Mouse (Mus musculus) liver, embryonic 16.5 days (tissue): ENCODE results near the gene Mcm3ap. TPM values are rescaled to one million over a fixed set of nuclear protein-coding genes. Genes with fewer than 3 reads are reported as not detected.

Source experiments
- ATAC-seq: fragments of 200-750 bp; cut with Nextera tagmentation; 2 replicates; pipeline ENCODE4 v1.8.0; 2017; ENCODE audit warnings: low read depth, mild to moderate bottlenecking, moderate number of reproducible peaks, moderate library complexity
- H3K27ac ChIP-seq: fragments of 300-500 bp; sonication (generic); 2 replicates; pipeline ENCODE4 v1.5.1; 2014; ENCODE audit warnings: mild to moderate bottlenecking, low read length
- H3K27me3 ChIP-seq: fragments of 300-500 bp; sonication (generic); 2 replicates; pipeline ENCODE4 v1.6.1; 2014; ENCODE audit warnings: low read depth, low read length, mixed read lengths; ENCODE audit not compliant: control insufficient read depth, insufficient read depth
- H3K36me3 ChIP-seq: fragments of 300-500 bp; sonication (generic); 2 replicates; pipeline ENCODE4 v1.6.1; 2014; ENCODE audit warnings: mild to moderate bottlenecking; ENCODE audit not compliant: control insufficient read depth, insufficient read depth
- H3K4me1 ChIP-seq: fragments of 300-500 bp; sonication (generic); 2 replicates; pipeline ENCODE4 v1.6.1; 2014; ENCODE audit warnings: low read depth, low read length, mixed read lengths; ENCODE audit not compliant: control insufficient read depth
- H3K4me2 ChIP-seq: fragments of 300-500 bp; sonication (generic); 2 replicates; pipeline ENCODE4 v1.6.1; 2014; ENCODE audit warnings: low read depth, low read length, mixed read lengths
- H3K4me3 ChIP-seq: fragments of 300-500 bp; sonication (generic); 2 replicates; pipeline ENCODE4 v1.5.1; 2014; ENCODE audit warnings: low read depth, mild to moderate bottlenecking, low read length
- H3K9ac ChIP-seq: fragments of 300-500 bp; sonication (generic); 2 replicates; pipeline ENCODE4 v1.6.1; 2014; ENCODE audit warnings: low read depth, low read length
- H3K9me3 ChIP-seq: fragments of 300-500 bp; sonication (generic); replicated peaks from 2 replicates; pipeline ENCODE4 v1.6.1; 2016; ENCODE audit warnings: low read length; ENCODE audit not compliant: control insufficient read depth
- WGBS: fragments of 180-500 bp; shearing (Covaris S2); extraction: QIAGEN DNeasy Blood & Tissue Kit; methylation state at CpG from one replicate; pipeline ENCODE4 v1.1.7; 2014; ENCODE audit not compliant: insufficient replicate concordance; 5-methylcytosine and 5-hydroxymethylcytosine counted together
- polyA plus RNA-seq: library from polyadenylated mRNA; unstranded; fragments of >200 nt; fragmentation: Nextera tagmentation; extraction: Ambion mirVana; gene quantifications from 2 replicates; pipeline ENCODE4 v1.2.1, GENCODE M21; 2015

The Mcm3ap gene
- polyA plus RNA-seq, 1 experiment from 2014 or later: 21.4 TPM

DNA sequence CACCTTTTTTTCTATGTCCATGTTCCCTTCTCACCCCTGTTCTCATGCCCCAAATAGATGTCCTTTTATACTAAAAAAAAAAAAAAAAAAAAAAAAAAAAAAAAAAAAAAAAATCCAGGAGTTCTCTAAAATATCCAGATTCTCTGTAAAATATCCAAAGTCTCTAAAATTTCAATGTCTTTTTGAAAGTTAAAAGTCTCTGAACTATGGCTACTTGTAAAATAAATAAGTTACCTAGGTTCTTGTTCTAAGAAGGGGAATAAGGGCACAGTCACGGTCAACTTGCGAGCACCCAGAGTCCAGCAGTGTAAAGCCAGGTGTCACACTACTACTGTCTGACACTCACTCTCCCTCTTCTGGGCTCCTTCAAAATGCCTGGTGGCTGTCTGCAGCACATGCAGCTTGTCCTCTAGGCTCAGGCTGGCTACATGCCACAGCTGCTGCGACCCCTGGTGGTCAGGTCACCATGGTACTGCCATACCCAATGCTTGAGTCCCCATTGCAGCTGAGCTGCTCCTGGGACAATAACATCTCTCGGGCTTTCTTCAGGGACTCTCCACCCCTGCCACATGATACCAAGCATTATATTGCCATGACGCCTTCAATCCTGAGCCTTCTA, 44.3 kb downstream of the Mcm3ap start:
- Histone ChIP-seq H3K9me3 (no peaks in the 10 kb centered on the region), H3K4me2 (no peak overlapping the region), H3K36me3 (peaks cover 16% of the 10 kb centered on the region), H3K4me1 (no peaks in the 10 kb centered on the region), H3K27me3 (no peaks in the 10 kb centered on the region), H3K9ac (no peak overlapping the region), H3K4me3 (no peak overlapping the region), H3K27ac (no peak overlapping the region)
- WGBS: 39% methylated on average over 5 of the region's 5 CpGs
- ATAC-seq: peak; percentile 80

DNA sequence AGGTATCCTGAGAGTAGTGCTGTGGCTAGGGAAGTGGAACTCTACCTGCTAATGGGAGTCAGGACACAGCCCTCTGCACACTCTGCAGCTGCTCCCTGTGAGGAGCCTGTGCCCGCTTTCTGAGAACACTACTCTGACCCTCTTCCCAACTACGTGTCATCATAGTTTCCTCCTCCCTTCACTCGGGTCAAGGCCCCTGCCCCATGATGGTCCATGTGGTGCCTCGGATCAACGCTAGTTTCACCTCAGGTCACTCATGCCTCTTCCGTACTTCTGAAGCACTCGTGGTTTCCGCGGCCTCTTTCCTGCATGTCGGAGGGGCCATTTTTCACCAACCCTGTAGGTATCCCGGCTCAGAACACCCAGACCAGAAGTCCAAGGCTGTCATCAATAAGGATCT, 62.2 kb downstream of the Mcm3ap start:
- Histone ChIP-seq H3K9me3 (no peaks in the 10 kb centered on the region), H3K27me3 (no peaks in the 10 kb centered on the region), H3K36me3 (peaks cover under 1% of the 10 kb centered on the region; the same call in 1 of the 2 replicates), H3K4me2 (peak overlapping the region; percentile 91), H3K4me3 (peak overlapping the region; percentile 70), H3K9ac (peak overlapping the region; percentile 57), H3K27ac (peak overlapping the region; percentile 52), H3K4me1 (peaks cover 13% of the 10 kb centered on the region)
- ATAC-seq: no peak
- WGBS: 2% methylated on average over 11 of the region's 11 CpGs

DNA sequence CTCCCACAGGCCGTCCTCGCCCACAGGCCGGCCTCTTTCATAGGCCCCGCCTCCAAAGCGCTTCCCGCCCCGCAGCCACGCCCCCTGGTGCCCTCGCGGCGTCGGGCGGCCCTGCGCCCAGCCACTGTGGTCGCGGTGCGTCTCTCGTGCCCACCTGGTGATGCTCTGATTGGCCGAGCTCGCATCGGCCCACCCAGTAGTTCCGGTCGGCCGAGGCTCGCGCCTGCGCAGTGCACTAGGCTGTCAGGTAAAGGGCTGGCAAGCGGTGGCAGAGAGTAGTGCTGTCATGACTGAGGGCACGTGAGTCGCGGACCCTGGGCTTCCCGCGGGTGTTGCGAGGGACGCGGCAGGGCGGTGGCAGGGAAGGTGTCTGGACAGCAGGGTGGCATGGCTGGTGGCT, 62.6 kb downstream of the Mcm3ap start, which contains the start of gene Lss:
TSS of gene Lss (plus strand) at position 214 of the 400 bp plus-strand sequence.
- Histone ChIP-seq H3K36me3 (peaks cover 3% of the 10 kb centered on the region), H3K9me3 (no peaks in the 10 kb centered on the region), H3K4me2 (peak within 1 kb of the TSS; percentile 91), H3K4me3 (peak within 1 kb of the TSS; percentile 70), H3K4me1 (peaks cover 13% of the 10 kb centered on the region), H3K27me3 (no peaks in the 10 kb centered on the region), H3K9ac (peak within 1 kb of the TSS; percentile 74), H3K27ac (peak within 1 kb of the TSS; percentile 58)
- WGBS: under 1% methylated on average over 37 of the region's 37 CpGs
- ATAC-seq: peak; percentile 99

DNA sequence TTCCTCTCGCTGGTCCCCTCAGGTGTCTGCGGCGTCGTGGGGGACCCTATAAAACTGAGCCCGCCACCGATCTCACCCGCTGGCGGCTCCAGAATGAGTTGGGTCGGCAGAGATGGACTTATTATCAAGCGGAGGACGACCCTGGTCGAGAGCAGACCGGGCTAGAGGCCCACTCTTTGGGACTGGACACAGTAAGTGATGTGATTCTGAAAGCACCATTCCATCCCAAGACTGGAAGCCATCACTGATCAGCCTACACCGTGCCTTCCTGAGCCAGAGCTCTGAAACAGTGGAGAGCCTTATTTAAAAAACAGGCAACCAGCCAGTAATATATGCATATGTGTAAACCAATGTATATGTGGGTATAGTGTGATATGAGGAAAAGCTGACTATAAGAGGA, 63.1 kb downstream of the Mcm3ap start:
- peak overlapping the region; percentile 70 for H3K4me3 ChIP-seq
- H3K9me3 ChIP-seq: no peaks in the 10 kb centered on the region
- H3K27me3 ChIP-seq: no peaks in the 10 kb centered on the region
- ATAC-seq: no peak
- H3K36me3 ChIP-seq: peaks cover 3% of the 10 kb centered on the region
- peak overlapping the region; percentile 74 for H3K9ac ChIP-seq
- peaks cover 13% of the 10 kb centered on the region for H3K4me1 ChIP-seq
- H3K27ac ChIP-seq: peak overlapping the region; percentile 58
- WGBS: 3% methylated on average over 14 of the region's 14 CpGs
- peak overlapping the region; percentile 91 for H3K4me2 ChIP-seq

DNA sequence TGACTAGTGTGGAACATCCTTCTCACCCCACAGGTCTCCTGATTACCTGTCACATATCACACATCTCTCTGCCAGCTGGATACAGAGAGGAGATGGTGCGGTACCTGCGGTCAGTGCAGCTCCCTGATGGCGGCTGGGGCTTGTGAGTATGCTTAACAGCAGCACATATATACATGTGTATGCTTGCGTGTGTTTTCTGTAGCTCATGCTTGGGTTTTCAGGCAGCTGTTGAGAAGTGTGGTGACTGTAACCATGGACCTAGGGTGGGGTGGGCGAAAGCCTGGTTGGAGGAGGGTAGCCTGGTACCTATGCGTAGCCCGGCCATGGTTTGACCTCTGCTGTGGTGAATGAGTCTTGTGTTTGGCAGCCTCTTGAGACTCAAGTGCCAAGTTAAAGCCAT, 66.8 kb downstream of the Mcm3ap start:
- peaks cover 7% of the 10 kb centered on the region for H3K36me3 ChIP-seq
- no peaks in the 10 kb centered on the region for H3K27me3 ChIP-seq
- no peaks in the 10 kb centered on the region for H3K9me3 ChIP-seq
- 86% methylated on average over 7 of the region's 7 CpGs for WGBS
- no peak overlapping the region for H3K4me3 ChIP-seq
- H3K27ac ChIP-seq: no peak overlapping the region
- H3K4me2 ChIP-seq: no peak overlapping the region
- ATAC-seq: no peak
- H3K9ac ChIP-seq: no peak overlapping the region
- peaks cover 12% of the 10 kb centered on the region for H3K4me1 ChIP-seq

DNA sequence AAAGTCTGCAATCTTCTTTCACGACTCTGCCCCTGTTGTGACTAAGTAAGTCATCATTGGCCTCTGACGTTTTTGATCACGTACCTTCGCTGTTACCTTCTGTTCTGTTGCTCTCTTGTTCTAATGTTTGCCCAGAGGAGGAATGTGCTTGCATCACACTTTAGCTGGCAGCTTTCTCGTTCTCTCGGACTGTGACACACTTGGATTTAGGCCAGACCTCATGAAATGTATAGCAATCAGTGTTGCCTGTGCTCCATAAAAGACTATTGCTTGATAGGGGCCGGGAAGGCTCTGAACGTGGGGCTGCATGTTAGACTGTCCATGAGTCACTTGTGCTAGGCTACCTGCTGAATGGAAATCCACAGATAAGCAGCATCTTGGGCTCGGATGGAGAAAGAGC, 68.9 kb downstream of the Mcm3ap start:
- H3K27ac ChIP-seq: no peak overlapping the region
- H3K27me3 ChIP-seq: no peaks in the 10 kb centered on the region
- no peaks in the 10 kb centered on the region for H3K9me3 ChIP-seq
- peak; percentile 76 for ATAC-seq
- no peaks in the 10 kb centered on the region; the same call in 1 of the 2 replicates for H3K4me1 ChIP-seq
- no peak overlapping the region for H3K4me2 ChIP-seq
- H3K4me3 ChIP-seq: no peak overlapping the region
- peaks cover 7% of the 10 kb centered on the region for H3K36me3 ChIP-seq
- 63% methylated on average over 9 of the region's 9 CpGs for WGBS
- no peak overlapping the region for H3K9ac ChIP-seq

DNA sequence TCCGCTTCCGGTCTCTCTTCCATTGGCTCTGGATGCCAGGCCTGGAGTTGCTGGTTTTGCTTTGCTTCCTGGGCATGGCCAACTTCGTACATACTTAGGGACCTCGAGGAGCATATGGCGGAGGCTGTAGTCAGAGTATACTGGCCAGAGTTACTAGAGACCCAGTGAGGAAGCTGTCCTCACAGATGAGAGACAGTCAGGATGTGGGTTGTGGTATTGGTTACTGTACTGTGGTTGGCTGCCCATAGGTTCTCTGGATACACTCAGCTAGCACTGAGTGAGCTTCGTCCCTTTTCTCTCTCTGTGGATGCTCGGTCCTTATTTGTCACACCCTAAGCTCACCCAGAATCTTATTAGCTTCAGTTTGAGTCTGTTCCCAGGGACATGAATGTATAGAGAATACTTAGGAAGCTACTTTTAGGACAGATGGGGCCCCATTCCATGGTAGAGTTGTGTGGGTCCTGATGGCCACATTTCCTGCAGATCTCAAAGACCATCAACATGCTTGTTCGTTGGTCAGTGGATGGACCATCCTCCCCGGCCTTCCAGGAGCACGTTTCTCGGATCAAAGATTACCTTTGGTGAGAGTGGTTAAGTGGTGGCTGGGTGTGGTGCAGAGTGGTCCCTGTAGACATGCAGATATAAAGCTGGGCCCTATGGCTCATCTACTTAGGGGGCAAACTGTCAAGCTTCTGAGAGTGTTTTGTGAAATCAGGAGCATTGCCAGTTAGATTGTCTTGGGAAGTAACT, 72.8 kb downstream of the Mcm3ap start:
- H3K4me1 ChIP-seq: no peaks in the 10 kb centered on the region
- no peaks in the 10 kb centered on the region for H3K9me3 ChIP-seq
- WGBS: 55% methylated on average over 11 of the region's 11 CpGs
- no peak overlapping the region for H3K4me3 ChIP-seq
- H3K36me3 ChIP-seq: peaks cover 7% of the 10 kb centered on the region
- ATAC-seq: no peak
- no peak overlapping the region for H3K9ac ChIP-seq
- no peak overlapping the region for H3K27ac ChIP-seq
- no peaks in the 10 kb centered on the region for H3K27me3 ChIP-seq
- H3K4me2 ChIP-seq: no peak overlapping the region

DNA sequence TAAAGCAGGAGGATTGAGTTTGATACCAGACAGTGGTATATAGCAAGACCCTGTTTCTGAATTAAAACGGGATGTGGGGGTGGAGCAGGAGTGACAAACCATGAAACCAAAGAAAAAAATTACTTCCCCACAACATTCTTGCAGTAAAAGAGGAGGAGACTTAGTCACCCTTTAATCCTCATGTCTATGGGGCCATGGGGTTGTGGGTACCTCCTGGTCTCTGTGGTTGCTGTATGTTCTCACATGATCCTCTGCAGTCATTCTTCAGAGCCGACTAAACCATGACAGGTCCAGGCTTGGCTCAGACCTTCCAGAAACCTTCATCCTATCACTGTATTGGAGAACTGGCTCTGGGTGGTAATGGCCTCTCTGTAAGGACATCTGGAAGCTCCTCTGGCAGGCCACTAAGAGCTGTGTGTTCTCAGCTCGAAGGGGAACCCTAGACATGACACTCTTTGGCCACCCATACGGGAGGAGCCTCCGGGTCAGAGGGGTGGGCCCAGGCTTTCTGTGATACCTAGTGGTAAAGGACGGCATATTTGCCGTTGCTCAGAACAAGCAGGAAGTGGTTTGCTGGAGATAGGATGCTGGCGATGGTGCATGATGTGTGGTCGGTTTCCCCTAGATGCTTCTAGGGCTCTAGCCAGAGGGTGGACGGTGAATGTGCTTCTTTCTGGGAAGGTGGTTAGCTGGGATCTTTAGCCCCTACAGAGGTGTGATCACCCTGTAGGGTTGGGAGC, 74.1 kb downstream of the Mcm3ap start:
- Histone ChIP-seq H3K4me1 (no peaks in the 10 kb centered on the region), H3K9ac (no peak overlapping the region), H3K4me3 (no peak overlapping the region), H3K9me3 (no peaks in the 10 kb centered on the region), H3K27ac (no peak overlapping the region), H3K27me3 (no peaks in the 10 kb centered on the region), H3K4me2 (no peak overlapping the region), H3K36me3 (peaks cover 7% of the 10 kb centered on the region)
- ATAC-seq: no peak
- WGBS: 26% methylated on average over 10 of the region's 10 CpGs

DNA sequence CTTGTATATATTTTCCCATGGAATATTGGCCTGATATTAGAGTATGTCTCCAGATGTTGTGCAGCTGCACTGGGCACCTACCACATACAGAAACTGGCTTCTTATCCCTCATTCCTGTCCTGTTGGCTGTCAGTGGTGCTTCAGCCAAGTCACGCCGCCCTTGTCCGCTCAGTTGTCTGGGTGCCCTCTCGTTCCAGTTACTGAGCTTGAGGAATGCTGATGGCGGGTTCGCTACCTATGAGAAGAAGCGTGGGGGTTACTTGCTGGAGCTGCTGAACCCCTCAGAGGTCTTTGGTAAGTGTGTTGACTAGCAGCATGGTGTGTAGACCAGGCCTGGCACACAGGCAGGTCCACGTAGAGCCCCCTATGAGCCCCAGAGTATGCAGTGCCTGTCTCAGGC, 77.8 kb downstream of the Mcm3ap start:
- Histone ChIP-seq H3K36me3 (peaks cover 16% of the 10 kb centered on the region), H3K9me3 (no peaks in the 10 kb centered on the region), H3K4me1 (no peaks in the 10 kb centered on the region), H3K27ac (no peak overlapping the region), H3K4me3 (no peak overlapping the region), H3K4me2 (no peak overlapping the region), H3K27me3 (no peaks in the 10 kb centered on the region), H3K9ac (no peak overlapping the region)
- no peak for ATAC-seq
- 81% methylated on average over 8 of the region's 8 CpGs for WGBS
